Mouse (Mus musculus) liver, adult 2 months (tissue): ENCODE results near the gene Kndc1.

Experiments
- CTCF ChIP-seq: fragments of 200-500 bp; IDR thresholded peaks from 2 replicates; pipeline ENCODE4 v1.5.1; 2011; ENCODE audit warnings: low read depth, low read length, control low read depth
- POLR2A ChIP-seq: fragments of 200-500 bp; IDR thresholded peaks from 2 replicates; pipeline ENCODE4 v1.6.1; 2011; ENCODE audit warnings: low read length, control low read depth; ENCODE audit not compliant: insufficient read depth; ENCODE audit errors: extremely low read depth

DNA sequence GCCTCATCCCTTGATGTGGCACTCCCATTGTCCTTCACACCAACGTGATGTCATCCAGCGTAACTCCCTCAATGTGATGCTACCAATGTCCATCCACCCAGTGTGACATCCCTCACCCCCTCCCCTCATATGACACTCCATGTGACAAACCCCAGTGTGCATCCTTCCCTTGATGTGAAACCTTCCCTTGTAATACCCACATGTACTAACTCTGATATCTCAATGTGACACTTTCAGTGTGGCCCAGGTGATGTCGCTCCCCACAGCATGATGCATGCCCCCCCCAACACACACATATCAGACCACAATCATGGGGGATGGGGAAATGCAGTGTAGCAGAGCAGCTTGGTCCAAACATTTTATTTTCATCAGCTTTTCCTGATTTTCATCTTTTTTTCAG is 62.2 kb downstream of the Kndc1 start:
- TF ChIP-seq POLR2A (no peak), CTCF (no peak)
